Mouse (Mus musculus): Measurements from ENCODE around the gene Snx29.

GRCm38 (mm10) chr16:11450626-11451025 is 127.9 kb downstream of the Snx29 start:
- TF ChIP-seq POLR2A (IDR thresholded peaks at IDR 0.05; ENCODE audit: borderline replicate concordance, extremely low read depth, insufficient read depth, insufficient read length, poor library complexity, severe bottlenecking) (no peak), CTCF (IDR thresholded peaks at IDR 0.05; ENCODE audit: borderline replicate concordance, extremely low read depth, insufficient read depth, insufficient read length) (no peak)
